Mouse (Mus musculus): Measurements from ENCODE around the gene Vmn1r125. TPM values are rescaled to one million over a fixed set of nuclear protein-coding genes. Genes with fewer than 3 reads are reported as not detected.
"Not testable (repeated sequence)": the region's sequence is repeated elsewhere in the genome, so short reads cannot be mapped to it uniquely, and the experiment has no call there.

Vmn1r125 gene
- polyA plus RNA-seq (2015; fragmentation: Nextera tagmentation; extraction: Ambion mirVana): not detected in 2 replicates

GRCm38 (mm10) chr7:21271879-21272278 lies at the start of gene Vmn1r125:
Gene Vmn1r125 (plus strand): TSS chr7:21272179.
- not testable (repeated sequence) for H3K36me3 ChIP-seq; H3K27ac ChIP-seq; H3K9me3 ChIP-seq; H3K4me2 ChIP-seq; H3K27me3 ChIP-seq; H3K4me1 ChIP-seq; ATAC-seq (ENCODE audit: borderline replicate concordance, extremely low read depth, low FRiP score, low TSS enrichment); H3K9ac ChIP-seq; H3K4me3 ChIP-seq
- 58% methylated on average over 3 of the region's 3 CpGs for WGBS

- not testable (repeated sequence) for H3K4me2 ChIP-seq; H3K27ac ChIP-seq; H3K9me3 ChIP-seq; H3K4me1 ChIP-seq; H3K36me3 ChIP-seq; ATAC-seq (ENCODE audit: borderline replicate concordance, extremely low read depth, low FRiP score, low TSS enrichment); H3K27me3 ChIP-seq; H3K9ac ChIP-seq; H3K4me3 ChIP-seq
- WGBS: 70% methylated on average over 4 of the region's 4 CpGs
Observed at GRCm38 (mm10) chr7:21260517-21260916, 11.5 kb upstream of the Vmn1r125 start, which contains the start of gene Vmn1r124. Gene Vmn1r124 (minus strand): TSS chr7:21260617.

GRCm38 (mm10) chr7:21301367-21301766 lies 29.4 kb downstream of the Vmn1r125 start, which contains the start of gene Vmn1r126:
Gene Vmn1r126 (minus strand): TSS chr7:21301467.
- no CpG with 5 or more reads among the region's 5 CpGs for WGBS
- H3K4me1 ChIP-seq; H3K36me3 ChIP-seq; H3K27me3 ChIP-seq; H3K4me3 ChIP-seq; ATAC-seq (ENCODE audit: borderline replicate concordance, extremely low read depth, low FRiP score, low TSS enrichment); H3K4me2 ChIP-seq; H3K9ac ChIP-seq; H3K9me3 ChIP-seq; H3K27ac ChIP-seq: not testable (repeated sequence)

- H3K4me3 ChIP-seq; H3K27ac ChIP-seq; ATAC-seq (ENCODE audit: borderline replicate concordance, extremely low read depth, low FRiP score, low TSS enrichment); H3K4me1 ChIP-seq; H3K9me3 ChIP-seq; H3K4me2 ChIP-seq; H3K27me3 ChIP-seq; H3K36me3 ChIP-seq; H3K9ac ChIP-seq: not testable (repeated sequence)
- WGBS: no CpG with 5 or more reads among the region's 3 CpGs
Observed at GRCm38 (mm10) chr7:21319761-21320160, 47.8 kb downstream of the Vmn1r125 start, which contains the start of gene Vmn1r127. Gene Vmn1r127 (minus strand): TSS chr7:21319861.

Other genes starting within 250 kb of the Vmn1r125 start
- gene Vmn1r120, start 218.4 kb upstream of the Vmn1r125 start, polyA plus RNA-seq (2015; fragmentation: Nextera tagmentation; extraction: Ambion mirVana): not detected in 2 replicates
- not detected in 2 replicates for gene Vmn1r121, start 173.7 kb upstream of the Vmn1r125 start, polyA plus RNA-seq (2015; fragmentation: Nextera tagmentation; extraction: Ambion mirVana)
- gene Vmn1r122, start 138.1 kb upstream of the Vmn1r125 start, polyA plus RNA-seq (2015; fragmentation: Nextera tagmentation; extraction: Ambion mirVana): not detected in 2 replicates
- not detected in 2 replicates for gene Vmn1r123, start 110.0 kb upstream of the Vmn1r125 start, polyA plus RNA-seq (2015; fragmentation: Nextera tagmentation; extraction: Ambion mirVana)
- not detected in 2 replicates for gene Gm5157, start 81.8 kb upstream of the Vmn1r125 start, polyA plus RNA-seq (2015; fragmentation: Nextera tagmentation; extraction: Ambion mirVana)
- gene Vmn1r124, start 11.6 kb upstream of the Vmn1r125 start, polyA plus RNA-seq (2015; fragmentation: Nextera tagmentation; extraction: Ambion mirVana): not detected in 2 replicates
- gene Vmn1r126, start 29.3 kb downstream of the Vmn1r125 start, polyA plus RNA-seq (2015; fragmentation: Nextera tagmentation; extraction: Ambion mirVana): not detected in 2 replicates
- gene Vmn1r127, start 47.7 kb downstream of the Vmn1r125 start, polyA plus RNA-seq (2015; fragmentation: Nextera tagmentation; extraction: Ambion mirVana): not detected in 2 replicates
- gene Vmn1r128, start 77.2 kb downstream of the Vmn1r125 start, polyA plus RNA-seq (2015; fragmentation: Nextera tagmentation; extraction: Ambion mirVana): not detected in 2 replicates
- gene Vmn1r129, start 89.1 kb downstream of the Vmn1r125 start, polyA plus RNA-seq (2015; fragmentation: Nextera tagmentation; extraction: Ambion mirVana): not detected in 2 replicates
- gene Gm6882, start 160.6 kb downstream of the Vmn1r125 start, polyA plus RNA-seq (2015; fragmentation: Nextera tagmentation; extraction: Ambion mirVana): not detected in 2 replicates
- gene Vmn1r130, start 239.6 kb downstream of the Vmn1r125 start, polyA plus RNA-seq (2015; fragmentation: Nextera tagmentation; extraction: Ambion mirVana): not detected in 2 replicates